Mouse (Mus musculus): ENCODE measurements around the gene Olfr876. TPM values are rescaled to one million over a fixed set of nuclear protein-coding genes. Genes with fewer than 3 reads are reported as not detected.

Olfr876 gene
- polyA plus RNA-seq, 1 experiment from 2014 or later, result not detected

DNA sequence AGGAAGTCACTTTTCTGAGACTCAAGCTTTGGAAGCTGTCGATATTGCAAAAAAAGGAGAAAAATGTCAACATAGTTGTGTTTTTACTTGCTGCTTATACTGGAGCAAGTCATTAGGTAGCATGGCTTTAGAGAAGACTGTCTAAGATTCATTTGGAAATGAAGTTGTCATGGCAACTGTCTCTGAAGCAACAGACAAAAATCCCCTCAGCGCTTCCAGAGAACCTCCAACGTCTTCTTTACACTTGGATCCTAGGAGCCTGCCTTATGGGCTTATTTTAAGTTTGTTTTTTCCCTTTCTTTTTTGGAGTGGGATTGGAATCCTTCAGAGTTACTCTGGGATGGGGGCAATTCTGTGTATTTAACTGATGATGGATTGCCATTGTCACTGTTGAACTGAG is 11.9 kb downstream of the Olfr876 start:
- Histone ChIP-seq H3K4me2 (no peak overlapping the region), H3K9ac (no peak overlapping the region), H3K27me3 (no peaks in the 10 kb centered on the region), H3K4me1 (peaks cover 4% of the 10 kb centered on the region; the same call in 1 of the 2 replicates), H3K4me3 (replicated peaks) (no peak overlapping the region), H3K36me3 (replicated peaks) (no peaks in the 10 kb centered on the region), H3K27ac (no peak overlapping the region), H3K9me3 (no peaks in the 10 kb centered on the region)
- ATAC-seq (ENCODE audit: low FRiP score), result no peak
- WGBS, result 60% methylated on average over 3 of the region's 3 CpGs

DNA sequence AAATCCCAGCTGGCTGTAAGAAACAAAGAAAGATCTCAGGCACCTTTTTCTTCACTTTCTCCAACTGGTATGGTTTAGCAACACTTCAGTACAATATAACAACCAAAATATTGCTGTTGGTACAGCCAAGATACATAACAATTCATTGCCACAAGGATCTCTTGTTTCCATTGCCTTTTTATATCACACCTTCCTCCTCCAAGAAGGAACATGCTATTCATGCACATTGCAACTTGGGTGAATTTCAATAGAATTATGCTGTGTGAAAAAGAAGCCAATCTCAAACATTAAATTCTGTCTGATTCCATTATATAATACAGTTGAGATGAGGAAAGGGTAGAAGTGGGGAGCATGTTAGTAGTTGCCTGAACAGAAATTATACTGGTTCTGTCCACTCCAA is 27.1 kb downstream of the Olfr876 start:
- H3K9ac ChIP-seq, result no peak overlapping the region
- no peaks in the 10 kb centered on the region for H3K27me3 ChIP-seq
- no peaks in the 10 kb centered on the region for H3K9me3 ChIP-seq
- no peak overlapping the region for H3K27ac ChIP-seq
- no peak for ATAC-seq (ENCODE audit: low FRiP score)
- H3K4me2 ChIP-seq, result no peak overlapping the region
- H3K4me1 ChIP-seq, result no peaks in the 10 kb centered on the region
- H3K36me3 ChIP-seq (replicated peaks), result no peaks in the 10 kb centered on the region
- no peak overlapping the region for H3K4me3 ChIP-seq (replicated peaks)

DNA sequence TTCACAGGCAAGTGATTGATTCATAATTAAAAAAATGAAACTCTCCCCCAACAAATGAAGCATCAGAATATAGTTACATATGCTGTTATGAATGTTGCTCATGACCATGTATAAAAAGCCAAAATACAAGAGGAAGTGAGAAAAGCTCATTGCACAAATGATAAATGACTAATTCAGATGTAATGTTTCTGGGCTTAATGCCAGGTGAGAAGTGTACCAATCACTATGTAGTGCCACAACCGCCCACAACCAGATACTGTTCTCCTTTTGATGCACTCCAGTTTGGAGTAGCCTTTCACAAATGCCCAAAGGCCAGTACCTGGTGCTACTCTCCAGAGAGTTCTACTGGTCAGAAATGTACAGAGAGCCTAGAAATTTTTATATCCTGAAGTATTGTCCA is 30.5 kb downstream of the Olfr876 start:
- no peaks in the 10 kb centered on the region for H3K27me3 ChIP-seq
- no peak for ATAC-seq (ENCODE audit: low FRiP score)
- H3K4me2 ChIP-seq, result no peak overlapping the region
- H3K36me3 ChIP-seq (replicated peaks), result no peaks in the 10 kb centered on the region
- no peak overlapping the region for H3K9ac ChIP-seq
- no peak overlapping the region for H3K4me3 ChIP-seq (replicated peaks)
- no peak overlapping the region for H3K27ac ChIP-seq
- H3K4me1 ChIP-seq, result no peaks in the 10 kb centered on the region
- 95% methylated on average over 1 of the region's 1 CpGs for WGBS
- H3K9me3 ChIP-seq, result no peaks in the 10 kb centered on the region

DNA sequence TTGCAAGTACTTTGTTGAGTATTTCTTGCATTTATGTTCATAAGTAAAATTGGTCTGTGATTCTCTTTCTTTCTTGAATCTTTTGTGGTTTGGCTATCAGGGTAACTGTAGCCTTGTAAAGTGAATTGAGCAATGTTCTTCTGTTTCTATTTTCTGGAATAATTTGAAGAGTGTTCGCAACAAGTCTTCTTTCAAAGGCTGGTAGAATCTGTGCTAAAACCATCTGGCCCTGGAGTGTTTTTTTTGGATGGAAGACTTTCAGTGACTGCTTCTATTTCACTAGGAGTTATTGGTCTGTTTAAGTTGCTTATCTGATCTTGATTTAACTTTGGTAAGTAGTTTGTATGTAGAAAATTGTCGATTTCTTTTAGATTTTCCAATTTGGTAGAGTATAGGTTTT is 46.4 kb downstream of the Olfr876 start:
- Histone ChIP-seq H3K36me3 (replicated peaks) (no peaks in the 10 kb centered on the region), H3K9me3 (no peaks in the 10 kb centered on the region), H3K27ac (no peak overlapping the region), H3K4me3 (replicated peaks) (no peak overlapping the region), H3K4me1 (no peaks in the 10 kb centered on the region), H3K4me2 (no peak overlapping the region), H3K27me3 (no peaks in the 10 kb centered on the region), H3K9ac (no peak overlapping the region)
- 81% methylated on average over 2 of the region's 2 CpGs for WGBS
- no peak for ATAC-seq (ENCODE audit: low FRiP score)

DNA sequence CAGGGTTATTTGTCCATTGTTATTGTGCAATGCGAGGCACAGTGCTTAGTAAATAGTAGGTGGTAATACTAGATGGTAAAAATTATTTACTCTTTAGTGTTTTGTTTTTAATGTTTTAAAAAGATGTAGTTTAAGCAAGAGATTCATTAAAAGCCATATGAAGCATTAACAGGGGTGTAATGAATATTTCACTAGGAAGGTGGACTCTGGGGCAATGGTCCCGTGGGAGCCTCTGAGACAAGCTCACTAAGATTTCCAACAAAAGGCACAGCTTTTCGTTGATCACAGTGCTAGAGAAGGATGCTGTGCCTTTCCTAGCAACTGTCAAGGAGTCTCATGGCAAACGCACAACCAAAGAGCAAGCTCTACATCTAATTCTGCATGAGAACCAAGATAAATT is 51.1 kb downstream of the Olfr876 start, which contains the start of gene Olfr877:
Gene Olfr877, plus strand, starts transcription at position 301 of the 400 bp plus-strand sequence.
- Histone ChIP-seq H3K27me3 (no peaks in the 10 kb centered on the region), H3K36me3 (replicated peaks) (no peaks in the 10 kb centered on the region), H3K4me1 (no peaks in the 10 kb centered on the region), H3K4me3 (replicated peaks) (no peak within 1 kb of the TSS), H3K9ac (no peak within 1 kb of the TSS), H3K4me2 (no peak within 1 kb of the TSS), H3K9me3 (no peaks in the 10 kb centered on the region), H3K27ac (no peak within 1 kb of the TSS)
- 81% methylated on average over 4 of the region's 4 CpGs for WGBS
- no peak for ATAC-seq (ENCODE audit: low FRiP score)

Other genes with a start within 250 kb of the Olfr876 start
- 7.3 and 7.4 TPM in 2 replicates for gene Siae, start 247.3 kb upstream of the Olfr876 start, polyA plus RNA-seq (2016; fragmentation: Nextera tagmentation; extraction: Ambion mirVana)
- 18.9 and 21.2 TPM in 2 replicates for gene Spa17, start 189.3 kb upstream of the Olfr876 start, polyA plus RNA-seq (2016; fragmentation: Nextera tagmentation; extraction: Ambion mirVana)
- 109 and 114 TPM in 2 replicates for gene Tbrg1, start 145.7 kb upstream of the Olfr876 start, polyA plus RNA-seq (2016; fragmentation: Nextera tagmentation; extraction: Ambion mirVana)
- 0.19 TPM in 2 replicates for gene Panx3, start 133.8 kb upstream of the Olfr876 start, polyA plus RNA-seq (2016; fragmentation: Nextera tagmentation; extraction: Ambion mirVana)
- gene Olfr160, start 86.8 kb upstream of the Olfr876 start, polyA plus RNA-seq (2016; fragmentation: Nextera tagmentation; extraction: Ambion mirVana), result not detected in 2 replicates
- not detected in 2 replicates for gene Olfr874, start 57.9 kb upstream of the Olfr876 start, polyA plus RNA-seq (2016; fragmentation: Nextera tagmentation; extraction: Ambion mirVana)
- not detected in 2 replicates for gene Olfr875, start 31.2 kb upstream of the Olfr876 start, polyA plus RNA-seq (2016; fragmentation: Nextera tagmentation; extraction: Ambion mirVana)
- gene Olfr877, start 51.2 kb downstream of the Olfr876 start, polyA plus RNA-seq (2016; fragmentation: Nextera tagmentation; extraction: Ambion mirVana), result not detected in 2 replicates
- not detected in 2 replicates for gene Olfr145, start 93.7 kb downstream of the Olfr876 start, polyA plus RNA-seq (2016; fragmentation: Nextera tagmentation; extraction: Ambion mirVana)
- 0.06 TPM in 1 of 2 replicates, not detected in the other for gene Olfr878, start 114.8 kb downstream of the Olfr876 start, polyA plus RNA-seq (2016; fragmentation: Nextera tagmentation; extraction: Ambion mirVana)
- gene Olfr881, start 188.8 kb downstream of the Olfr876 start, polyA plus RNA-seq (2016; fragmentation: Nextera tagmentation; extraction: Ambion mirVana), result not detected in 2 replicates
- not detected in 2 replicates for gene Olfr883, start 222.8 kb downstream of the Olfr876 start, polyA plus RNA-seq (2016; fragmentation: Nextera tagmentation; extraction: Ambion mirVana)
- gene Olfr884, start 243.5 kb downstream of the Olfr876 start, polyA plus RNA-seq (2016; fragmentation: Nextera tagmentation; extraction: Ambion mirVana), result not detected in 2 replicates

All from forebrain, embryonic 12.5 days (tissue).